Mouse (Mus musculus): ENCODE results near the gene C2cd2. TPM values are rescaled to one million over a fixed set of nuclear protein-coding genes. Genes with fewer than 3 reads are reported as not detected.
A peak's percentile ranks its signal among the peaks of the same experiment; 100 is the strongest.

Gene C2cd2
- polyA plus RNA-seq, 1 experiment from 2014 or later: 23.8 TPM

DNA sequence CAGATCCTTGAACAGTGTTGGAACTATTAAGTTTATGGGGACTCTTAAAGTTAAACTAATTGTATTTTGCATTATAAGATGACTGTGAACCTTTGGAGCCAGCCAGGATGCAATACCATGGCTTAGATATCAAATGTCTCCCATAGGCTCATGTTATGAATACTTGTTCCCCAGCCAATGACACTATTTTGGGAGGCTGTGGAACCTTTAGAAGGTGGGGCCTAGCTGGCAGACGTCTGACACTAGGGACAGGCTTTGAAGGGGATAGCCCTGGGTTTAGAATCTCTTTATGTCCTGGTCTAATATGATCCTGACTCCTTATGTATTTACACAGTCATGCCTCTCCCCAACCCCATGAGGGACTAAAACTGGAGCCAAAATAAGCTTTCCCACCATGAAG lies 88.0 kb downstream of the C2cd2 start:
- Histone ChIP-seq H3K9ac (no peak overlapping the region), H3K9me3 (no peaks in the 10 kb centered on the region), H3K27ac (no peak overlapping the region), H3K4me3 (no peak overlapping the region), H3K4me2 (no peak overlapping the region), H3K4me1 (no peaks in the 10 kb centered on the region), H3K27me3 (no peaks in the 10 kb centered on the region), H3K36me3 (peaks cover 45% of the 10 kb centered on the region)
- WGBS: 48% methylated on average over 1 of the region's 1 CpGs
- ATAC-seq (ENCODE audit: insufficient number of reproducible peaks, low FRiP score, low TSS enrichment, low read depth): 0 out of 2 replicates have a peak, but pooled peaks have one; percentile 55

DNA sequence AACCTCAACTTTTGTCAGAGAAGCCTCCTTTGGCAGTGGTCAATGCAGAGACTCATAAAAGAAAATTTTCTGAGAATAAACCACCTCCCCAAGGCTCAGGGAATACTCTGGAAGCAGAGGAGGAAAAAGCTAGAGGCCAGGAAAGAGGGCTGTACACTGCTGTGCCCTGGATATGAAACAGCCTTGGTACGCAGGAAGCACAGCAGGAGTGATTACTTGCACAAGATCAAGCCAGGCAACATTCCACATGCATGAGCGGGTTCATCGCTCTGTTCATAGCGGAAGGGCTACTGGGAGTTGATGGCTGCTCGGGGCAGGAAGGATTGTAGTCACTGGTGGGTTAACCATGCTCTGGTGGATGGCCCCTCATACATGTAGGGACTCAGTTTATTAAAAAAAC lies 89.7 kb downstream of the C2cd2 start:
- ATAC-seq (ENCODE audit: insufficient number of reproducible peaks, low FRiP score, low TSS enrichment, low read depth): no peak
- WGBS: 72% methylated on average over 5 of the region's 5 CpGs

DNA sequence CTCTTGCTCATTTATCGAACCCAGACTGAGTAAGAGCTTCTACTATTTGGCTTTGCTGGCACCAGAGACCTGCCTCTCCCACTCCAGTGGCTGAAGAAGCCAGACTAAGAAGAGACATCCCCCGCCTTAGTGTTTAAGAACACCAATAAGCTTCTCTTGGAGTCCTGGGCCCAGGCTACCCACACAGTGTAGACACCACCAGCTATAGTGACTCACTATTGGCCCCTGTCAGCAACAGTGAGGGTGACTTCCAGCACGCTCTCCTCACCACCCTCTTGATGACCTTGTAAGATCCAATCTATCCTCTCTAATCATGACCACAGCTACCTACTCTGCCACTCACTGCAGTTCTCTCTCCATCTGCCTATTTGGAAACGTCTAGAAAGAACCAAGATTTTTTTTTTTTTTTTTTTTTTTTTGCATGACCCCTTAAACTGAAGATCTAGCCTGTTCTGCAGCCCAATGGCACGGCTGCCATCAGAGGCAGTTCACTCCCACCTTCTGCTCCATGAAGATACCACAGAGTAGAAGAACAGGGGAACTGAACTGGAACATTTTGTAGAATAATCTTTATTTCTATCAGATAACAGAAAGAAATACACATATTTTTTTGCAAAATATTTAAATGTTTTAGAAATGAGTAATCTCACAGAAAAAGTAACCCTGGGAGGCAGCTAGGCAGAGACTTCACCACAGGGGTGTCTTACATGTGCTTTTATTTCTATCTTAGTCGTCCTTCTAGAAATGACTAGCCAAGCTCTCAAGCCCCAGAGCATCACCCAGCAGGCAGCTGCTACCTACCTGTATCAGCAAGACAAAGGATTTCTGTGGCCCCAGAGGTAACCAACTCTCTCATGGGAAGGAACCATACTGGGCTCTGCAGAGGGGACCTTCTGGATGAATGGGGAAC lies 93.0 kb downstream of the C2cd2 start:
- Histone ChIP-seq H3K9me3 (no peaks in the 10 kb centered on the region), H3K4me1 (no peaks in the 10 kb centered on the region), H3K27ac (no peak overlapping the region), H3K9ac (no peak overlapping the region), H3K27me3 (no peaks in the 10 kb centered on the region), H3K36me3 (peaks cover 40% of the 10 kb centered on the region), H3K4me2 (no peak overlapping the region), H3K4me3 (no peak overlapping the region)
- WGBS: 73% methylated on average over 6 of the region's 6 CpGs
- ATAC-seq (ENCODE audit: insufficient number of reproducible peaks, low FRiP score, low TSS enrichment, low read depth): no peak

More for the DNA sequence above, 89.7 kb downstream of the C2cd2 start:
- no peaks in the 10 kb centered on the region for H3K9me3 ChIP-seq
- H3K27me3 ChIP-seq: no peaks in the 10 kb centered on the region
- peaks cover 48% of the 10 kb centered on the region for H3K36me3 ChIP-seq
- no peak overlapping the region for H3K27ac ChIP-seq
- H3K9ac ChIP-seq: no peak overlapping the region
- H3K4me2 ChIP-seq: no peak overlapping the region
- no peak overlapping the region for H3K4me3 ChIP-seq
- no peaks in the 10 kb centered on the region for H3K4me1 ChIP-seq

DNA sequence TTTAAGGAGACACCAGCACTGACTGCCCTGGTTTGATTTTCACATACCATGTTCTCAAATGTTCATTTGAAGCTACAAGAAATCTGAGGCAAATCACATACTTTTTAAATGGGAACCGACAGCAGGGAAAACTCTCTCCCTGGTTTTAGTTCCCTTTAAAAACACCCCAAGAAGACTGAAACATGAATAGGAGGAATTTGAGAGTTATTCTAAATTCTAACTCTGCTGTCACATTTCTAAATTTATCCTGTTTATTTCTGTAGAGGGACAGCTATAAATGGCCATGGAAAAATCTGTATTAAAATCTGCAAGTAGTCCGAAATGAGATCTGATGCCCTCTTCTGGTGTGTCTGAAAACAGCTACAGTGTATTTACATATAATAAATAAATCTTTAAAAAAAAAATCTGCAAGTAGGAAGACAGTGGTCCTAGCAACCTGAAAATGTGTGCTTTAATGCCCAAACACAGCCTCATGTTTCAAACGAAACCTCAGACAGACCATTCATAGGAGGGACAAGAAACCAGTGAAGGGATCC lies 98.4 kb downstream of the C2cd2 start:
- 81% methylated on average over 3 of the region's 3 CpGs for WGBS
- H3K4me2 ChIP-seq: no peak overlapping the region
- no peaks in the 10 kb centered on the region for H3K4me1 ChIP-seq
- no peaks in the 10 kb centered on the region for H3K27me3 ChIP-seq
- no peak for ATAC-seq (ENCODE audit: insufficient number of reproducible peaks, low FRiP score, low TSS enrichment, low read depth)
- H3K9ac ChIP-seq: no peak overlapping the region
- H3K9me3 ChIP-seq: no peaks in the 10 kb centered on the region
- no peak overlapping the region for H3K27ac ChIP-seq
- no peak overlapping the region for H3K4me3 ChIP-seq
- peaks cover 36% of the 10 kb centered on the region for H3K36me3 ChIP-seq

DNA sequence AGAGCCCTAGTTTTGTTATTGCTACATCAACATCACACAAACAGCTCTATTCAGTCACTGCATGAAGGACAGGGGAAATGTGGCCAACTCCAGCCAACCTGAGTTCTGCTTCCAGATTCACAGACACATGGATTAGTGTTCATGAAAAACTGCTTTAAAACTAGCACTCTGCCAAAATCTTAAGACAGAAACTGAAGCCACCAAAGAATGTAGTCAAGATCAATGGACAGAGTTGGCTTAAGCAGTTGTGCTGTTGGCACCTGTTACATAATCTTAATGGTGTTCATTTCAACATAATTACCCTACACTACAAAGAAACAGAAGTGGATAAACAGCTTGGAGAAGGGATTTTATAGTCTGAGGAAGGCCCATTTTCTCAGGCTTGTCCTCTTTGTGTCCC lies 106.3 kb downstream of the C2cd2 start:
- Histone ChIP-seq H3K27me3 (no peaks in the 10 kb centered on the region), H3K27ac (no peak overlapping the region), H3K4me1 (no peaks in the 10 kb centered on the region), H3K4me3 (no peak overlapping the region), H3K4me2 (no peak overlapping the region), H3K9ac (no peak overlapping the region), H3K9me3 (no peaks in the 10 kb centered on the region), H3K36me3 (peaks cover 15% of the 10 kb centered on the region)
- ATAC-seq (ENCODE audit: insufficient number of reproducible peaks, low FRiP score, low TSS enrichment, low read depth): no peak

DNA sequence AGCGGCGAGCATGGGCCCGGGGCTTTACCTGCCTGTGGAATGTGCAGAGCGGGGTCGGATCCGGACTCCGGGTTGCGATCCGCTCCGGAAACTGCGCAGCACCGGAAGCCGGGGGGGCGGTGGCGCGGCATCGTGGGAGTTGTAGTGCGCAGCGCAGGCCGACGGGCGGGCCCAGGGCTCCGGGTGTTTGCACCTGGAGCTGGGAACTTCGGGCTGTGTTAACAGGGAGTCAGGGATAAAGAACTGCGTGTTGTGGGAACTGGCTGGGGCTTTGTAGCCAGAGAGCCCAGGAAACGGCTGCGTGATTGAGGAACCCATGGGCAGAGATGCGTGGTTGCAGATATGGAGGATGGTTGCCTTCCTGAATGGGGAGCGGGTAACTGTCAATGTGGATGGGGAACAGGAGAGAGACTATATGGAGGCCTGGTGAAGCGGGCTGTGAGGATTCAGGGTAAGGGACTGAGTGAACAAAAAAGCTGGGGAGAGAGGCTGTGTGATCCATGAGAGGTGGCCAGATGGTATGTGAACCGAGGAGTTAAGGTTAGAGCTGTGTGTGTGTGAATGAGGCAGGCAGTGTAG lies 110.6 kb downstream of the C2cd2 start, which contains the start of gene Prdm15:
Gene Prdm15 (minus strand): TSS at position 110 of the 579 bp plus-strand sequence.
- under 1% methylated on average over 31 of the region's 31 CpGs for WGBS
- H3K9ac ChIP-seq: peak within 1 kb of the TSS; percentile 100
- ATAC-seq (ENCODE audit: insufficient number of reproducible peaks, low FRiP score, low TSS enrichment, low read depth): peak; percentile 79

DNA sequence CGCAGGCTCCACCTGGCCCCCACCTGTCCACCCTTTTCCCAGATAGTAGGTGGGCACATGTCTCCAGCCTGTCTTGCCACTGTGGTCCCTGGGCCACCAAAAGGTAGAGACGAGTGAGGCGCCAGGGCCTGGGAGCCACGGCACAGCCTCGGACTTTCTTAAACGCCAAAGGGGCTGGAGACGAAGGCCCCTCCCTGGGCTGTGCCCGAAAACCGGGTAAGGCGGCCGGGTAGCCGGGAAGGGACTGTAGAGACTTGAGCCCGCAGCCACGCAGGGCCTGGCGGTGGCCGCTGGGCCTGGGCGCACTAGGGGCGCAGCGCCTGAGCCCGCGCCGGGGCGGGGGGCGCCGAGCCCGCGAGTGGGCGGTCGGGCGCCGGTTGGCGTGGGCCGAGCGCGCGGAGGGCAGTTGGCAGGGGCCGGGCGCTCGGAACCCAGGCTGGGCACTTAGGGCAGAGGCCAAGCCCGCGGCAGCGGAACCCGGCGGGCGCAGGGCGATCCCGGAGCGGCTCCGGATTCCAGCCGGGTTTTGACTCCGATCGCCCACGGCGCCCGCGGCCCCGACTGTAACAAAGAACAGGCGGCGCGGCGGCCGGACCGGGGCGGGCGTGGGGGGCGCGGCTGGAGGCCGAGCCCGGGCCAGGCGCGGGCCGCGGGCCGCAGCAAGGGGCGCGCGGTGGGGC lies 111.2 kb downstream of the C2cd2 start:
- Histone ChIP-seq H3K27me3 (no peaks in the 10 kb centered on the region), H3K4me3 (peak overlapping the region; percentile 92), H3K4me2 (peak overlapping the region; percentile 58), H3K36me3 (peaks cover 4% of the 10 kb centered on the region; the same call in 1 of the 2 replicates), H3K4me1 (peaks cover 16% of the 10 kb centered on the region), H3K27ac (peak overlapping the region; percentile 100), H3K9me3 (no peaks in the 10 kb centered on the region), H3K9ac (peak overlapping the region; percentile 100)
- ATAC-seq (ENCODE audit: insufficient number of reproducible peaks, low FRiP score, low TSS enrichment, low read depth): peak; percentile 84
- WGBS: under 1% methylated on average over 62 of the region's 77 CpGs

More for the DNA sequence above, 110.6 kb downstream of the C2cd2 start, which contains the start of gene Prdm15:
- H3K36me3 ChIP-seq: peaks cover 4% of the 10 kb centered on the region; the same call in 1 of the 2 replicates
- H3K9me3 ChIP-seq: no peaks in the 10 kb centered on the region
- H3K4me2 ChIP-seq: peak within 1 kb of the TSS; percentile 58
- H3K4me3 ChIP-seq: peak within 1 kb of the TSS; percentile 92
- H3K27ac ChIP-seq: peak within 1 kb of the TSS; percentile 100
- no peaks in the 10 kb centered on the region for H3K27me3 ChIP-seq
- peaks cover 16% of the 10 kb centered on the region for H3K4me1 ChIP-seq

DNA sequence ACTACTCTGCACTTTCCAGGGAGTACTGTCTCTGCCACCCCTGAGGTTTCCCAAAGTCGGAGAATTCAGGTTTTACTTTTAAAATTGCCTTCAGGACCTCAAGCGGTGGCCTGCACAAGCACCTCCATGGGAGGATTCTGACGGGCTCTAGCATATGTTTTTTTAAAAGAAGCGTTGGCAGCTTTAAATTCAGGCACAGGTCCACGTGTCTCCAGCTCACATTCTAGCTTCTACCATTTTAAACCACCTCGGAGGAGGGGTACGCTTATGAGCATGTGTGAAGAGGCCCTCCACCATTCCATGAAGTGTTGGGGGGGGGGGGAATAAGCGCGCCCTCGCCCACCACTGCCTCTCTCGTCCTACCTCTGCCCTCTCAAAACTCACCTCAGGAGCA lies 111.7 kb downstream of the C2cd2 start:
- Histone ChIP-seq H3K4me2 (peak overlapping the region; percentile 58), H3K27ac (peak overlapping the region; percentile 100), H3K9ac (peak overlapping the region; percentile 100), H3K36me3 (peaks cover 4% of the 10 kb centered on the region), H3K4me3 (peak overlapping the region; percentile 92), H3K9me3 (no peaks in the 10 kb centered on the region), H3K4me1 (peaks cover 17% of the 10 kb centered on the region), H3K27me3 (no peaks in the 10 kb centered on the region)
- WGBS: under 1% methylated on average over 11 of the region's 11 CpGs
- ATAC-seq (ENCODE audit: insufficient number of reproducible peaks, low FRiP score, low TSS enrichment, low read depth): peak; percentile 64

DNA sequence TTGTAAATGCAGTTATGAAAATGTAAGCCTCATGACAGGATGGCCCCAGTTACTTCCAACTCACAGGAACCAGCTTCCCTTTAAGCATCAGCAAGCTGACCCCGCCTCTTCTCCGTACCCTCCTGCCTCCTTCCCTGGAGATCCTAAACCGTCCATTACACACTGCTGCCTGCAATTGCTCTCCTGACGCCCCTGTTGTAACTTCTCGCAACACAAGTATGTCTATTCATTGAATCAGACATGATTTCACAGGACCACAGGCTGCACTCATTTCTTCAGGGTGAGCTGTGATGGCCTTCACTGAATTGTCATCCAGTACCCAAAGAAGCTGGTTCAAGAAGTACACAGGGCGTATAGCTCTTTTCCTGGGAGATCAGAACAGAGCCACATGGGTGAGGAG lies 113.6 kb downstream of the C2cd2 start:
- H3K9ac ChIP-seq: no peak overlapping the region
- ATAC-seq (ENCODE audit: insufficient number of reproducible peaks, low FRiP score, low TSS enrichment, low read depth): no peak
- H3K4me3 ChIP-seq: no peak overlapping the region
- no peaks in the 10 kb centered on the region for H3K9me3 ChIP-seq
- WGBS: 77% methylated on average over 6 of the region's 6 CpGs
- H3K4me2 ChIP-seq: no peak overlapping the region
- H3K36me3 ChIP-seq: no peaks in the 10 kb centered on the region; the same call in 1 of the 2 replicates
- H3K4me1 ChIP-seq: peaks cover 20% of the 10 kb centered on the region
- H3K27ac ChIP-seq: no peak overlapping the region
- H3K27me3 ChIP-seq: no peaks in the 10 kb centered on the region

DNA sequence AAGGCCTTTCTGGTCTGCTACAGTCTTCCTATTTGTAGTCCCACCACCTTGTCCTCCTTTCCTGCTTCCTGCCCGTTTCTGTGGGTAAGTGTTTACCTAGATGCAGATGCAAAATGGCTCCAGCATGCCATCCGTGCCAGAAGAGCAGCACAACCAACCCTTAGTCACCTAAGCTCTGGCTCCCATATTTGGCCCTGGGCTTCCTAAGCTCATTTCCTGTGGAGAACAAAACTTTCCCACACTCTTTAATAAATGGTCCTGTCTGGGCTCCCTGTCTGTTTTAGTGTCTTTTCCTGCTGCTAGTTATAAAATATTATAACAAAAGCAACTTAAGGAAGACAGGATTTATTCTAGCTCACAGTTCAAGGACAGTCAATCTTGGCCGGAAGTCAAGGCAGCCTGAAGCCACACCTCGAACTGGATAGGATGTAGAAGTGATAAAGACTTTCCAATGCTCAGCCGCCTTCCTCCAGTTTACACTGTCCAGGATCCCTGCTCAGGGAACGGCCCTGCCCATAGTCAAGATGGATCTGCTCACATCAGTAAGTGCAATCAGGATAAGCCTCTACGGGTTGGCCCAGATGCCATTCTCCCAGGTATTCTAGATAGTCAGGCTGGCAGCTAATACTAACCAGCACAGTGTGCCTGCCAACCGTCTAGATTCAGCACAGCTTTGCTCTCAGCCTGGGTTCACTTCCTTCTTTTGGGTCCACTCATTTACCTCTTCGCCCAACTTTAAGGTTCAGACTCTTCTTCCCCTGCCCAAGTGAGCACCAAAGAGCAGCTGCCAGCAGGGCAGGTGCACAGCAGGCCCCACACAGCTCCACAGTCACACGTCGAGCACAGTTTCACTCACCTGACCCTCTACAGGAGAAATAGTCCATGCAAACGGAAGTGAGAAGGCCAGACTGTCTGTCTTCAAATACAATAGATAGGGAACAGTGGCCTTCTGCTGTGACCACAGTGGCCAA lies 117.1 kb downstream of the C2cd2 start:
- 85% methylated on average over 12 of the region's 12 CpGs for WGBS
- H3K36me3 ChIP-seq: peaks cover 12% of the 10 kb centered on the region
- ATAC-seq (ENCODE audit: insufficient number of reproducible peaks, low FRiP score, low TSS enrichment, low read depth): 0 out of 2 replicates have a peak, but pooled peaks have one; percentile 35

DNA sequence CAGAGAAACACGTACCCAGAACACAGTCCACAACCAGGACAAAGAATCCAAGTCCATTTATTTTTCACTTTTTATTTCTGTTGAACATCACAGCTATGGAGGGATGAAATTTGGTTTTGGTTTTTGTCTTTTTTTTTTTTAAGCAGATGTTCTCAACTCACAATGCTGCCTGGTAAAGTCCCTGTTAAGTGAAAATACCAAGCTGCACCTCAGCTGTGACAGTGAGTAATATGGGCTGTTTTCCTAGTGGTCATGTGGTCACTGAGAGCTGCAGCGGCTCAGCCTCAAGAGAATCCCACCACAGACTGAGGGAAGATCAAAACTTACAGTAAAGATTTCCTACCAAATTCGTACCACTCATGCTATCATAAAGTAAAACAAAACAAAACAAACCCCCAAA lies 130.2 kb downstream of the C2cd2 start:
- Histone ChIP-seq H3K9me3 (no peaks in the 10 kb centered on the region), H3K4me1 (no peaks in the 10 kb centered on the region), H3K9ac (no peak overlapping the region), H3K27ac (no peak overlapping the region), H3K4me3 (no peak overlapping the region), H3K36me3 (peaks cover 92% of the 10 kb centered on the region), H3K27me3 (no peaks in the 10 kb centered on the region), H3K4me2 (no peak overlapping the region)
- WGBS: 86% methylated on average over 3 of the region's 3 CpGs
- ATAC-seq (ENCODE audit: insufficient number of reproducible peaks, low FRiP score, low TSS enrichment, low read depth): no peak

More for the DNA sequence above, 117.1 kb downstream of the C2cd2 start:
- Histone ChIP-seq H3K4me3 (no peak overlapping the region), H3K4me2 (no peak overlapping the region), H3K4me1 (peaks cover 18% of the 10 kb centered on the region), H3K9me3 (no peaks in the 10 kb centered on the region), H3K9ac (no peak overlapping the region), H3K27ac (no peak overlapping the region), H3K27me3 (no peaks in the 10 kb centered on the region)
